Mouse (Mus musculus) spleen, embryonic (tissue): Measurements from ENCODE around the gene Bbs12.

ENCODE experiments used
- CTCF ChIA-PET: fragments of 350-600 bp; sonication (Branson Sonifier 250); formaldehyde crosslinking; loops from one replicate; lab custom pipeline; 2022; lab: Charles Lee

Bbs12 gene

GRCm38 (mm10) chr3:37325317-37326112 is 13.2 kb downstream of the Bbs12 start:
- CTCF ChIA-PET: no interaction called here

GRCm38 (mm10) chr3:37326627-37327026 is 14.3 kb downstream of the Bbs12 start:
- CTCF ChIA-PET: no interaction called here

GRCm38 (mm10) chr3:37328489-37328888 is 16.1 kb downstream of the Bbs12 start:
- CTCF ChIA-PET: no interaction called here

GRCm38 (mm10) chr3:37329963-37330362 is 17.6 kb downstream of the Bbs12 start:
- CTCF ChIA-PET: no interaction called here

GRCm38 (mm10) chr3:37331999-37332449 is 19.7 kb downstream of the Bbs12 start:
- CTCF ChIA-PET: no interaction called here

GRCm38 (mm10) chr3:37334053-37334452 is 21.7 kb downstream of the Bbs12 start:
- CTCF ChIA-PET: no interaction called here

GRCm38 (mm10) chr3:37341110-37341509 is 28.8 kb downstream of the Bbs12 start:
- CTCF ChIA-PET: interaction anchor here (0.6 kb wide), 1 partner anchor 1590 kb away, joined by 5 read pairs; no protein-coding TSS in a partner anchor

GRCm38 (mm10) chr3:37342811-37343210 is 30.5 kb downstream of the Bbs12 start:
- CTCF ChIA-PET: no interaction called here

- CTCF ChIA-PET: no interaction called here
These were observed 35.3 kb downstream of the Bbs12 start for GRCm38 (mm10) chr3:37347671-37348070.

- CTCF ChIA-PET: no interaction called here
These were observed 36.1 kb downstream of the Bbs12 start, which contains the start of gene Fgf2 for GRCm38 (mm10) chr3:37348221-37349165. TSS of gene Fgf2 (plus strand) at chr3:37348346.

GRCm38 (mm10) chr3:37349166-37349548 is 36.8 kb downstream of the Bbs12 start:
- CTCF ChIA-PET: no interaction called here

- CTCF ChIA-PET: no interaction called here
These were observed 38.0 kb downstream of the Bbs12 start for GRCm38 (mm10) chr3:37350386-37350785.

GRCm38 (mm10) chr3:37353951-37354481 is 41.7 kb downstream of the Bbs12 start:
- CTCF ChIA-PET: no interaction called here

- CTCF ChIA-PET: no interaction called here
These were observed 42.4 kb downstream of the Bbs12 start for GRCm38 (mm10) chr3:37354737-37355136.

GRCm38 (mm10) chr3:37360729-37361128 is 48.4 kb downstream of the Bbs12 start:
- CTCF ChIA-PET: interaction anchor here (0.7 kb wide), 1 partner anchor 14 kb away, joined by 4 read pairs; no protein-coding TSS in a partner anchor

- CTCF ChIA-PET: no interaction called here
These were observed 52.8 kb downstream of the Bbs12 start for GRCm38 (mm10) chr3:37365144-37365543.

GRCm38 (mm10) chr3:37365976-37366375 is 53.6 kb downstream of the Bbs12 start:
- CTCF ChIA-PET: no interaction called here

- CTCF ChIA-PET: no interaction called here
These were observed 54.2 kb downstream of the Bbs12 start for GRCm38 (mm10) chr3:37366381-37367053.

- CTCF ChIA-PET: no interaction called here
These were observed 58.1 kb downstream of the Bbs12 start for GRCm38 (mm10) chr3:37370407-37370806.
